Mouse (Mus musculus): ENCODE results near the gene Tlcd1. TPM values are rescaled to one million over a fixed set of nuclear protein-coding genes. Genes with fewer than 3 reads are reported as not detected.

Tlcd1 gene
- polyA plus RNA-seq, 1 experiment, result 35.9 TPM

GRCm38 (mm10) chr11:78165761-78166109 lies 10.8 kb upstream of the Tlcd1 start:
- Histone ChIP-seq H3K9me3 (no peaks in the 10 kb centered on the region), H3K4me1 (peaks cover 78% of the 10 kb centered on the region), H3K27me3 (replicated peaks) (peaks cover 50% of the 10 kb centered on the region), H3K4me3 (replicated peaks) (peak overlapping the region; percentile 96), H3K36me3 (replicated peaks; ENCODE audit: low read length) (peaks cover 33% of the 10 kb centered on the region)
- no peak for TF ChIP-seq GATA1 (IDR thresholded peaks at IDR 0.05; ENCODE audit: borderline replicate concordance, low read length)
- no peak for TF ChIP-seq FLI1 (IDR thresholded peaks at IDR 0.05; ENCODE audit: low read length)

- Histone ChIP-seq H3K36me3 (replicated peaks; ENCODE audit: low read length) (peaks cover 33% of the 10 kb centered on the region), H3K9me3 (no peaks in the 10 kb centered on the region), H3K4me1 (peaks cover 74% of the 10 kb centered on the region), H3K4me3 (replicated peaks) (peak overlapping the region; percentile 96), H3K27me3 (replicated peaks) (peaks cover 49% of the 10 kb centered on the region)
- TF ChIP-seq FLI1 (IDR thresholded peaks at IDR 0.05; ENCODE audit: low read length) (no peak), GATA1 (IDR thresholded peaks at IDR 0.05; ENCODE audit: borderline replicate concordance, low read length) (no peak)
Measured at GRCm38 (mm10) chr11:78166161-78166560, 10.3 kb upstream of the Tlcd1 start.

- H3K36me3 ChIP-seq (replicated peaks; ENCODE audit: low read length), result peaks cover 31% of the 10 kb centered on the region
Measured at GRCm38 (mm10) chr11:78166640-78167039, 9.9 kb upstream of the Tlcd1 start.

GRCm38 (mm10) chr11:78167257-78167959 lies 9.1 kb upstream of the Tlcd1 start:
- peak overlapping the region; percentile 8 for H3K4me3 ChIP-seq (replicated peaks)
- H3K27me3 ChIP-seq (replicated peaks), result peaks cover 40% of the 10 kb centered on the region
- H3K36me3 ChIP-seq (replicated peaks; ENCODE audit: low read length), result peaks cover 33% of the 10 kb centered on the region
- peaks cover 73% of the 10 kb centered on the region for H3K4me1 ChIP-seq
- H3K9me3 ChIP-seq, result no peaks in the 10 kb centered on the region
- TF ChIP-seq FLI1 (IDR thresholded peaks at IDR 0.05; ENCODE audit: low read length) (no peak), GATA1 (IDR thresholded peaks at IDR 0.05; ENCODE audit: borderline replicate concordance, low read length) (no peak)

More at GRCm38 (mm10) chr11:78166640-78167039, 9.9 kb upstream of the Tlcd1 start:
- Histone ChIP-seq H3K4me3 (replicated peaks) (no peak overlapping the region), H3K9me3 (no peaks in the 10 kb centered on the region), H3K27me3 (replicated peaks) (peaks cover 47% of the 10 kb centered on the region), H3K4me1 (peaks cover 72% of the 10 kb centered on the region)
- no peak for TF ChIP-seq GATA1 (IDR thresholded peaks at IDR 0.05; ENCODE audit: borderline replicate concordance, low read length)
- TF ChIP-seq FLI1 (IDR thresholded peaks at IDR 0.05; ENCODE audit: low read length), result no peak

GRCm38 (mm10) chr11:78168541-78169468 lies 7.7 kb upstream of the Tlcd1 start:
- peaks cover 27% of the 10 kb centered on the region for H3K27me3 ChIP-seq (replicated peaks)
- H3K4me1 ChIP-seq, result peaks cover 59% of the 10 kb centered on the region
- peaks cover 32% of the 10 kb centered on the region for H3K36me3 ChIP-seq (replicated peaks; ENCODE audit: low read length)
- peak overlapping the region; percentile 19 for H3K4me3 ChIP-seq (replicated peaks)
- TF ChIP-seq GATA1 (IDR thresholded peaks at IDR 0.05; ENCODE audit: borderline replicate concordance, low read length) (no peak), FLI1 (IDR thresholded peaks at IDR 0.05; ENCODE audit: low read length) (no peak)
- H3K9me3 ChIP-seq, result no peaks in the 10 kb centered on the region

- Histone ChIP-seq H3K9me3 (no peaks in the 10 kb centered on the region), H3K4me1 (peaks cover 44% of the 10 kb centered on the region), H3K27me3 (replicated peaks) (peaks cover 12% of the 10 kb centered on the region), H3K36me3 (replicated peaks; ENCODE audit: low read length) (peaks cover 32% of the 10 kb centered on the region), H3K4me3 (replicated peaks) (no peak overlapping the region)
- TF ChIP-seq FLI1 (IDR thresholded peaks at IDR 0.05; ENCODE audit: low read length) (no peak), GATA1 (IDR thresholded peaks at IDR 0.05; ENCODE audit: borderline replicate concordance, low read length) (no peak)
Measured at GRCm38 (mm10) chr11:78170306-78170705, 6.2 kb upstream of the Tlcd1 start.

- H3K36me3 ChIP-seq (replicated peaks; ENCODE audit: low read length), result peaks cover 32% of the 10 kb centered on the region
- H3K27me3 ChIP-seq (replicated peaks), result peaks cover 12% of the 10 kb centered on the region
- no peak overlapping the region for H3K4me3 ChIP-seq (replicated peaks)
- H3K9me3 ChIP-seq, result no peaks in the 10 kb centered on the region
- TF ChIP-seq FLI1 (IDR thresholded peaks at IDR 0.05; ENCODE audit: low read length) (no peak), GATA1 (IDR thresholded peaks at IDR 0.05; ENCODE audit: borderline replicate concordance, low read length) (no peak)
- peaks cover 39% of the 10 kb centered on the region for H3K4me1 ChIP-seq
Measured at GRCm38 (mm10) chr11:78171328-78171727, 5.2 kb upstream of the Tlcd1 start.

- Histone ChIP-seq H3K27me3 (replicated peaks) (peaks cover 10% of the 10 kb centered on the region), H3K4me3 (replicated peaks) (no peak overlapping the region), H3K9me3 (no peaks in the 10 kb centered on the region), H3K4me1 (peaks cover 35% of the 10 kb centered on the region), H3K36me3 (replicated peaks; ENCODE audit: low read length) (peaks cover 31% of the 10 kb centered on the region)
- TF ChIP-seq GATA1 (IDR thresholded peaks at IDR 0.05; ENCODE audit: borderline replicate concordance, low read length) (no peak), FLI1 (IDR thresholded peaks at IDR 0.05; ENCODE audit: low read length) (no peak)
Measured at GRCm38 (mm10) chr11:78172034-78172747, 4.3 kb upstream of the Tlcd1 start.

- H3K27me3 ChIP-seq (replicated peaks), result peaks cover 4% of the 10 kb centered on the region
- no peak for TF ChIP-seq GATA1 (IDR thresholded peaks at IDR 0.05; ENCODE audit: borderline replicate concordance, low read length)
- TF ChIP-seq FLI1 (IDR thresholded peaks at IDR 0.05; ENCODE audit: low read length), result no peak
- H3K9me3 ChIP-seq, result no peaks in the 10 kb centered on the region
- peaks cover 24% of the 10 kb centered on the region for H3K36me3 ChIP-seq (replicated peaks; ENCODE audit: low read length)
- H3K4me3 ChIP-seq (replicated peaks), result peak overlapping the region; percentile 6
- H3K4me1 ChIP-seq, result peaks cover 35% of the 10 kb centered on the region
Measured at GRCm38 (mm10) chr11:78172748-78173383, 3.6 kb upstream of the Tlcd1 start.
